Mouse (Mus musculus): Measurements from ENCODE around the gene Ptger1. TPM values are rescaled to one million over a fixed set of nuclear protein-coding genes. Genes with fewer than 3 reads are reported as not detected.

The Ptger1 gene
- 1 to 10 TPM in 2 of 4 experiments, under 1 TPM in 2; 0.74 to 1.3 (median 1.1) TPM for total RNA-seq (2022)

GRCm38 (mm10) chr8:83665969-83666865 is at the start of gene Ptger1:
Gene Ptger1 (plus strand): TSS chr8:83666678.
- no peak for DNase-seq (ENCODE audit: low spot score in 2 of 2)

- no peak for DNase-seq (ENCODE audit: low spot score in 2 of 2)
These were observed 49.4 kb upstream of the Ptger1 start for GRCm38 (mm10) chr8:83617111-83617510.

GRCm38 (mm10) chr8:83618566-83618965 is 47.9 kb upstream of the Ptger1 start:
- DNase-seq (ENCODE audit: low spot score in 2 of 2) = no peak

- no peak for DNase-seq (ENCODE audit: low spot score in 2 of 2)
These were observed 46.8 kb upstream of the Ptger1 start for GRCm38 (mm10) chr8:83619568-83620285.

- no peak for DNase-seq (ENCODE audit: low spot score in 2 of 2)
These were observed 44.6 kb upstream of the Ptger1 start for GRCm38 (mm10) chr8:83621691-83622388.

- peak; percentile 83 to 95 for DNase-seq (ENCODE audit: low spot score in 2 of 2)
These were observed 44.0 kb upstream of the Ptger1 start for GRCm38 (mm10) chr8:83622389-83622989.

- no peak for DNase-seq (ENCODE audit: low spot score in 2 of 2)
These were observed 42.9 kb upstream of the Ptger1 start for GRCm38 (mm10) chr8:83623549-83623948.

- DNase-seq (ENCODE audit: low spot score in 2 of 2) = no peak
These were observed 41.7 kb upstream of the Ptger1 start for GRCm38 (mm10) chr8:83624739-83625138.

- DNase-seq (ENCODE audit: low spot score in 2 of 2) = no peak
These were observed 40.7 kb upstream of the Ptger1 start for GRCm38 (mm10) chr8:83625676-83626299.

GRCm38 (mm10) chr8:83632083-83632707 is 34.3 kb upstream of the Ptger1 start:
- no peak for DNase-seq (ENCODE audit: low spot score in 2 of 2)

- no peak for DNase-seq (ENCODE audit: low spot score in 2 of 2)
These were observed 27.6 kb upstream of the Ptger1 start for GRCm38 (mm10) chr8:83638856-83639255.

- DNase-seq (ENCODE audit: low spot score in 2 of 2) = no peak
These were observed 26.8 kb upstream of the Ptger1 start for GRCm38 (mm10) chr8:83639649-83640048.

- no peak for DNase-seq (ENCODE audit: low spot score in 2 of 2)
These were observed 19.0 kb upstream of the Ptger1 start for GRCm38 (mm10) chr8:83647511-83647910.

- no peak for DNase-seq (ENCODE audit: low spot score in 2 of 2)
These were observed 18.4 kb upstream of the Ptger1 start for GRCm38 (mm10) chr8:83648031-83648430.

GRCm38 (mm10) chr8:83649699-83650098 is 16.8 kb upstream of the Ptger1 start:
- no peak for DNase-seq (ENCODE audit: low spot score in 2 of 2)

- DNase-seq (ENCODE audit: low spot score in 2 of 2) = peak; percentile 96 to 97
These were observed 14.3 kb upstream of the Ptger1 start, which contains the start of gene Gipc1 for GRCm38 (mm10) chr8:83652030-83652743. Gene Gipc1 (plus strand): TSS chr8:83652677.

- DNase-seq (ENCODE audit: low spot score in 2 of 2) = no peak
These were observed 13.5 kb upstream of the Ptger1 start for GRCm38 (mm10) chr8:83652744-83653661.

- DNase-seq (ENCODE audit: low spot score in 2 of 2) = no peak
These were observed 12.8 kb upstream of the Ptger1 start for GRCm38 (mm10) chr8:83653662-83654017.

- DNase-seq (ENCODE audit: low spot score in 2 of 2) = no peak
These were observed 11.8 kb upstream of the Ptger1 start for GRCm38 (mm10) chr8:83654725-83655124.

Data from layer of hippocampus, adult 8-10 months (tissue).